Mouse (Mus musculus) T-cell, adult 2 months (primary cell): Measurements from ENCODE around the gene Cd101.

Source experiments
- DNase-seq: peaks from one replicate; pipeline ENCODE4 v3.0.0; 2022; ENCODE audit warnings: low spot score

Cd101 gene

DNA sequence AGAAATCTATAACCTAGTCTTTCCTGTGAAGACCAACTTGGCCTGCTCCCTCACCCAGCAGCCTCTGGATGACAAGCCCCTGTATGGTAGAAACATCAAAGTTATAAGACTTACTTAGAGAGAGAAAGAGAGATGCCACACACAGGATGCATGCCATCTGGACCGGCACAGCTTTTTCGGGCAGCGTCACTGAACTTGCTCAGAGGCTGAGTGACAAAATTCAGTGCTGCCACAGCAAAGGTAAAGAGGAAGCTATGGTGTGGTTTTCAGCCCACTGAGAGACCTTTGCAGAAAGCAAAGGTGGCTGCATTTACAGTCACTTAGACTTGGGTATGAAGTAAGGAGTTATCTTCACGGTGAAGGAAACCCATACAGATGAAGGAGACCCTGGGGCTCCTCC, at the start of gene Cd101:
Gene Cd101, minus strand, starts transcription at position 218 of the 400 bp plus-strand sequence.
- peak; percentile 83 for DNase-seq

DNA sequence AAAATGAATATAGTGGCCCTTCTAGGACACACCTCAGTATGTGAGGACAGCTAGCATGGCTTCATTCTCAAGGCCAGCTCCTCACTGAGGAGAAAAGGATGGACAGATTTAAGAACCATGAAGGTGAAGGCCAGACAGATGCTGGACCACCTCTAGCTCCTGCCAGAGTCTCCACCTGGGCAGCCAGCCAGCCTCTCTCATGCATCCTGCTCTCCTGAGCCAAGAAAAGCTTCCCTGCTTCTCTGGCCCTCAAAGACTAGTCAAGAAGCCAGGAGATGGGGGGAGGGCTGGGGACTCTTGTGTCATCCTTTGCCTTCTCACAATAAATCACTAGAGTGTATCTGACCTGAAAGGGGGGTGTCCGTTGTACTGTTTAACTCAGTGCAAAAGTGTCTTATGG, 49.0 kb upstream of the Cd101 start:
- no peak for DNase-seq

DNA sequence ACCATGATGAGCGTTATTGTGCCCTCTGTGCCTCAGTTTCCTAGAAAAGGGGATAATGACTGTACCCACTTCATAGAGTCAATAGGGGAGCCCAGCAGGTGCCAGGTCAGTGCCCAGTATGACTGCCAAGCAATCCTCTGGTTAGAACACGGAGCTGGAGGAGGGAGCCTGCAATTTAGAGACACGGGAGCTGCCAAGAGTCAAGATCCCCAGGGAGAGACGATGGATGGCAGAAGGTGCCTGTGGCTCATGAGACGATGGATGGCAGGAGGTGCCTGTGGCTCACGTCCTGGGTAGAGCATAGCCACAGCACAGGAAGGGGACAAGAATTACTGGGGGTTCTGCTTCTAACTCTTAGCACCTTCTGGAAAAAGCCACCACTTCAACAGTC, 48.3 kb upstream of the Cd101 start:
- no peak for DNase-seq

DNA sequence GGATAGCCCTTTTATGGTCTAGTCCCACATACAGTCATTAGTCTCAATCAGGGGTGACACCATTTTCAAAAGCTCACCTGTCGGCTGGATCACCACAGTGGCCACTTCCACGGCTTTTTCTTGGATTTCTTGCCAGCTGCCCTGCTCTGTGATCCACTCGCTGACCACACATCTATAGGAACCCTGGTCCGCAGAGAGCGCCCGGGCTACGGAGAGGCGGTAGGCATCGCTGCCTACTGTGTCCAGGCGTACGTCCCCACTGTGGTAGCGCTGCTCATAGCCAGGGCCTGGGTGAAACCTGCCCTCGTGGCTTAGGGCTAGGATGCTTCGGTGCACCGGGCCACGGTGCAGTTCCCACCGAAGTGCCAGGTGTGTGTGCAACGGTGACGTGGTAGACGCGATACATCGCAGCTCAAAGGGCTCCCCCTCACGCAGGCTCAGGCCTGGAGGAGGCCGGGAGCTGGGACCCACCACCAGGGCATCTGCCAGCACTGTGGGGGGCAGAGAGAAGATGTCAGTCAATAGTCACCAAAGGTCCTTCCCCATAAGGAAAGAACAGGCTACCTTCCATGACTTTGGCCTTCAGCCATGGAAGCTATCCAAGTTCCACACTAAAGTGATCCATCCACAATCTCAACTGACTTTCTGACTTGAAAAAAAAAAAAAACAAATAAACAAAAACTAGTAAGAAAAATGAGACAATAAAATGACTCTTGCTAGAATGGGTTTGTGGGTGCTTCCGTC, 47.8 kb upstream of the Cd101 start:
- DNase-seq, result no peak

DNA sequence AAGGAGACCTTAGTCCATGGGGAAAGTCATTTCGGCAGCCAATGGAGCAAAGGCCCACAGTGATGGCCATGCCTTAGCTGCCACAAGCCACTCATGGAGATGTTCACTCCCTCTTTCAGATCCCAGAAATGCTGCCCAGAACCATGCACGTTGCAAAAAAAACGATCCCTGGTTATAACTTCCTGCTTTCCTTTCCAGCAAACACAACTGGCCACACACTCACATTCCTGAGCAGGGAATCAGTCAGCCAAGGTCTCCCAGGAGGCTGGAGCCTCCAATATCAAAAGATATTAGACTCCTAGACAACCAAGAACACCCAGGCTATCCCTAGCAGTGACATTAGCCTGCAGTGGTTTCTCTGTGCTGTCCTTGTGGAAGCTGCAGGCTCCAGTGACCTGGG, 46.5 kb upstream of the Cd101 start:
- no peak for DNase-seq

DNA sequence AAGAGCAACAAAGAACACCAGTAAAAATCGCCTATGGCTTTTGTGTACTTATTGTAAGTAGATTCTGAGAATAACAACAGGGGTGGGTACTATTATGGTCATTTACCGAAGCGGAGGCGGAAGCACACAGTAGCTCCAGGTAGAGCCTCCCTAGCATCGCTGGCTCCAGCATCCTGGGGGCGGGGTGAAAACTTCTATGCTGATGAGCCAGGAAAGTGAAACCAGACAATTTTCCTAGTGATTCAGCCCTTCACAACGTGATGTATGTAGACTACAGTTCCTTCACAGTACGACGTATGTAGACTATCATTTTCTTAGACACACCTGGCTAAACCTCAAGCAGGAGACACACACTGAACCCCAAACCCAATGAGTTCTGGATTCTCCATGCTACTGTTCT, 44.0 kb upstream of the Cd101 start:
- DNase-seq, result no peak

DNA sequence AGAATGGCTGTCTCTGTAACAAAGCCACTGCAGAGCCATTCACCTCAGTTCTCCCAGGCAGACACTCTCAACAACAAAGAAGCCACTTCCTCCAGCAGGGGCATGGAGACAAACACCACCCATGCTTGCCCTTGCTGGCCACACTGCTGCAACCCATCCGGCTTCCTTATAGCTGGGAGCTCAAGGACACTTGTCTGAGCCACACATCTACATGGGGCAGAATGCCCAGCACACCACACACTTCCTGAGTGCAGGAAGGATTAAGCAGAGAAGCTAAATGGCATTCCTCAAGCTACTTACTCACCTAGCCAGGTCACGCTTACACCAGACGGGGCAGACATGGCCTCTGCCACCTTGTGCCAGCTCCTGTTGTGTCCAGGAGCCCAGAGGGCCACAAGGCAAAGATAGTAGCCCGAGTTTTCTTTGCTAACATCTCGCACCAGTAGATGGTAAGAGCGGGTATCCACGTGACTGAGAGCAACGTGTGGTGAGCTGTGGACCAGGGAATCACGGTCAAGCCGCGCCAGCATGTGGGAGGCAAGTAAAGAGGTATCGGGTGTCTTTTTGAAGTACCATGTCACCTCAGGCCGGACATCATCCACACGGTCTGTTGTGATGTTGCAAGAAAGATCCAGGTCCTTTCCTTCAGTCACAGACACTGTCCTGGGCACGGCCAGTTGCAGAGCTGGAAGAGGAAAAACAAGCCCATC, 43.3 kb upstream of the Cd101 start:
- DNase-seq, result peak; percentile 17

- DNase-seq, result no peak
Observed at GRCm38 (mm10) chr3:101071576-101071975, 42.2 kb upstream of the Cd101 start.

DNA sequence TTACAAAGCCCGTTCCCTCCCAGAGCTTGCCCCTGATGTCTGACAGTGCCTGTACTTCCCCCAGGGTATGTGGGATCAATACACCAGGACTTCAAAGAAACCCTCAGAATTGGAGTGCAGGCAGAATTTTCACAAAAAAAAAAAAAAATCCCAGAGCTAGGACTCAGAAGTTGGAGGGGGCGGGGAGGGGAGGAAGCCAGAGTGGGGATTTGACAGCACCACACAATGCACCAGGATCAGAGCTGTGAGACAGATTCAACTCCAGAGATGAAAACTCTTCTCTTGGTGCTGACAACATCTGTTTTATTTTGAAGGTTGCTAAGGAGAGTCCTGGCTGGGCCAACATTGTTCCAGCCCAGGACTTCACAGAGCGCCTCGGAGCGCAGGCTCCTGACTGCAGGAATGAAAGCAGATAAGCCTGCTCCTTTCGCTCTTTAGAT, 41.5 kb upstream of the Cd101 start:
- no peak for DNase-seq

- DNase-seq, result no peak
Observed at GRCm38 (mm10) chr3:101070230-101070795, 41.0 kb upstream of the Cd101 start.

DNA sequence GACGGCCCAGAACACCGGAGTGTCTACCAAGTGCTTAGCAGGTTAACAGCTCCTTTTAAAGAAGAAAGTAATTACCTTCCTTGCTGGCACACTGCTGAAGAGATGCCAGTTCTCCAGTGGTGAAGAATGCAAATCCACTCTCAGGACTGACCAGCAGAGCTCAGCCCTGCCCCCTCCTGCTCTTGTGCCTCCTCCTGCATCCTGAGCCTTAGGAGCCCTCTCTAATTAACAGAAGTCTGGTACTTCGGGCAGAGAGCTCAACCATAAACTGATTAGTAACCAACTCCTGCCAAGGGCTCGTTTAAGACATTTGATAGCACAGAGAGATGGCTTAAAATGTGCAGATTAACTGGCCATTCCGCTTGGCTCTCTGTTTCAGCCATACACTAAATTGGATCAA, 39.3 kb upstream of the Cd101 start:
- no peak for DNase-seq

- peak; percentile 65 for DNase-seq
Observed at GRCm38 (mm10) chr3:101066175-101066574, 36.8 kb upstream of the Cd101 start.

GRCm38 (mm10) chr3:101061865-101062585, 32.7 kb upstream of the Cd101 start:
- DNase-seq, result no peak

- DNase-seq, result peak; percentile 32
Observed at GRCm38 (mm10) chr3:101059214-101059613, 29.9 kb upstream of the Cd101 start.

GRCm38 (mm10) chr3:101058203-101058602, 28.8 kb upstream of the Cd101 start:
- peak; percentile 30 for DNase-seq

GRCm38 (mm10) chr3:101055216-101055615, 25.9 kb upstream of the Cd101 start:
- no peak for DNase-seq

DNA sequence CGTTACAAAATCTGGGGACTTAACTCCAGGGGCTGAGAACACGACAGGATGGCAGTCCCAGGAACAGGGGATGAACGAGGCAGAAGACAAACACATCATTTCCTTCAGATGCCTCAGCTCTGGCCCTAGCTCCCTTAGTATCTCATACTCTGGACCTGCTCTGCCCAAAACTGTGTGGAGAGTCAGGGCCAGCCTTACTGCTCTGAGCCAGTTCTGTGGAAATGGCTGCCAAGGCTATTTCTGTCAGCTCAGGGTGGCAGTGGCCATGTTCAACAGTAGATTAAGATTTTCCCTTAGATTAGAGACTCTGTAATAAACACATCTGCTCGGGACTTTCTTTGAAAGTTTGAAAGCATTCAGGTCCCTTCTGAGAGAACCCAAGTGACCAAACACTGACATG, 22.2 kb upstream of the Cd101 start:
- no peak for DNase-seq

GRCm38 (mm10) chr3:101049997-101050396, 20.6 kb upstream of the Cd101 start:
- DNase-seq, result no peak

DNA sequence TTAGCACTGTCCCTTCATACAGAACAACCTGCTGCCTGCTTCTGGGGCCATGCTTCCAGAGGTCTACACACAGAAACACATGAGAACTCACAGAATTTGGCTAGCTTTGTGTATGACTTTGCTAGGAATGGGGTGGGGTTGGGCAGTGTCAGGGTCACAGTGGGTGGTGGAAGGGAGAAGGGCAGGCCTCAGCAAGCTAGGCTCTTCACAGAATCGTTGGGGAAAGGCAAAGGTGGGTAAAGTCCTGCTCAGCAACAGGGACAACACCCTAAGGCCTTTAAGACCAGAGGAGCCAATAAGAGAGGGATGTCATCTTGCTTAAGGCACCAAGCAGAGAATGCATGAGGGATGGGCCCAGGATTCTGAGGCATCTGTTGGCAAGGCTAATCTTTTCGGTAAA, 19.4 kb upstream of the Cd101 start:
- no peak for DNase-seq

GRCm38 (mm10) chr3:101047586-101048275, 18.4 kb upstream of the Cd101 start:
- peak; percentile 36 for DNase-seq

DNA sequence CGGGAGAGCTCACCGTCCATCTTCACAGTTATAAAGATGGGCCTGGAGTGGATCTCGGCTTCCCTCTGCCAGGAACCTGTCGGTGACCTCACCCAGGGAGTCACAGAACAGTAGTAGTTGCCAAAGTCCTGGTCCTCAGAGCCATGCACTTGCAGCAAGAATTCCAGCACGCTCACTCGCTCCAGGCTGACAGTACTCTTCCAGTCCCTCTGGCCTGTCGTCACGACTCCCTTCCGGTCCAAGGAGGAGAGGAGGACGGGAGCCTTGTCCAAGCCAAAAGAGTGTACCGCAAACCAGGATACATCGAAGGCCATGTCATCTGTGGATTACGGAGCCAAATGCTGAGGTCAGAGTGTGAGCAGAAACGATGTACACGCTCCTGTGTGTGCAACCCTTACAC, 16.1 kb upstream of the Cd101 start:
- no peak for DNase-seq

DNA sequence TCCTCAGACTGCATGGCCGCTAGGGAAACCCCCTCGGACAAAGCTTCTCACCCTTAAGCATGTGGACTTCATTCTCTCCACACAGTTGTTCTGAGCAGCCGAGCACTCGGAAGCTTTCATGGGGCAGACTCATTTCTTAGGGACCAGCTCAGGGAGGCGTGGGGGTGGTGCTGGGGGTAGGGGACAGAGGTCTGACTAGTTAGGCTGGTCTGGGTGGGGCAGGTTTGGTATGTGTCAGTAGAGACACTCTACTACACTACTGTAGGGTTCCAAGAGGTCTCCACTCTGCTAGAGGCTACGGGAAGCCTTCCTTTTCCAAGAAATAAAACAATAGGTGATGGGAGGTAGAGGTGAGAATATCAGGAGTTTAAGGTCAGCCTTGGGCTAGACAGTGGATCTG, 15.3 kb upstream of the Cd101 start:
- DNase-seq, result no peak
